Mouse (Mus musculus) myocyte (in vitro differentiated cells): ENCODE results near the gene St3gal5.

Source experiments
- CEBPB ChIP-seq: IDR thresholded peaks from 2 replicates; pipeline ENCODE4 v1.6.1; 2011; ENCODE audit warnings: mild to moderate bottlenecking, moderate library complexity; ENCODE audit not compliant: poor library complexity, insufficient read depth, severe bottlenecking
- E2F4 ChIP-seq: IDR thresholded peaks from one replicate; pipeline ENCODE4 v1.6.1; 2011; ENCODE audit warnings: mild to moderate bottlenecking, control low read depth, moderate library complexity; ENCODE audit not compliant: insufficient read depth
- MAX ChIP-seq: IDR thresholded peaks from one replicate; pipeline ENCODE4 v1.6.1; 2011; ENCODE audit warnings: low read depth, mild to moderate bottlenecking, control low read depth
- MYOD1 ChIP-seq, 3 experiments: IDR thresholded peaks; one replicate each; pipeline ENCODE4 v1.6.1; 2011; ENCODE audit warnings: control low read depth in 2 of 3, low read depth in 2 of 3, mild to moderate bottlenecking in 2 of 3, moderate library complexity in 1 of 3; ENCODE audit not compliant: insufficient read length in 2 of 3, control insufficient read depth in 1 of 3
- MYOG ChIP-seq, 3 experiments: IDR thresholded peaks; one replicate each; pipeline ENCODE4 v1.6.1; 2011; ENCODE audit warnings: control low read depth in 2 of 3, low read depth in 2 of 3, mild to moderate bottlenecking in 2 of 3; ENCODE audit not compliant: insufficient read length in 2 of 3, control insufficient read depth in 1 of 3, insufficient read depth in 1 of 3
- POLR2A ChIP-seq: IDR thresholded peaks from one replicate; pipeline ENCODE4 v1.6.1; 2011; ENCODE audit warnings: low read depth, mild to moderate bottlenecking, control low read depth, moderate library complexity; ENCODE audit not compliant: insufficient read length
- POLR2AphosphoS2 ChIP-seq: IDR thresholded peaks from one replicate; pipeline ENCODE4 v1.6.1; 2011; ENCODE audit warnings: low read depth, control low read depth; ENCODE audit not compliant: insufficient read length
- REST ChIP-seq: IDR thresholded peaks from one replicate; pipeline ENCODE4 v1.6.1; 2011; ENCODE audit warnings: mild to moderate bottlenecking, control low read depth, moderate library complexity; ENCODE audit not compliant: insufficient read depth, insufficient read length
- SRF ChIP-seq: IDR thresholded peaks from one replicate; pipeline ENCODE4 v1.6.1; 2011; ENCODE audit warnings: low read depth; ENCODE audit not compliant: control insufficient read depth, insufficient read length
- TCF12 ChIP-seq: IDR thresholded peaks from one replicate; pipeline ENCODE4 v1.6.1; 2011; ENCODE audit warnings: mild to moderate bottlenecking, control low read depth; ENCODE audit not compliant: poor library complexity, insufficient read depth, severe bottlenecking
- TCF3 ChIP-seq: IDR thresholded peaks from one replicate; pipeline ENCODE4 v1.6.1; 2011; ENCODE audit warnings: low read depth, control low read depth; ENCODE audit not compliant: insufficient read length
- USF1 ChIP-seq: IDR thresholded peaks from one replicate; pipeline ENCODE4 v1.6.1; 2011; ENCODE audit warnings: low read depth, mild to moderate bottlenecking, control low read depth, moderate library complexity

- no peak for TF ChIP-seq MAX
- no peak for TF ChIP-seq USF1
- no peak for TF ChIP-seq E2F4
- TF ChIP-seq MYOD1 (IDR thresholded peaks at IDR 0.05; ENCODE audit: control insufficient read depth in 1 of 3, insufficient read length in 2 of 3, low read depth in 2 of 3), result no peak
- no peak for TF ChIP-seq POLR2A
- TF ChIP-seq POLR2AphosphoS2, result no peak
- no peak for TF ChIP-seq TCF12
- TF ChIP-seq TCF3, result no peak
- no peak for TF ChIP-seq MYOG (IDR thresholded peaks at IDR 0.05; ENCODE audit: control insufficient read depth in 1 of 3, insufficient read depth in 1 of 3, insufficient read length in 2 of 3, low read depth in 2 of 3)
- no peak for TF ChIP-seq CEBPB
- TF ChIP-seq REST, result no peak
- no peak for TF ChIP-seq SRF
Measured at GRCm38 (mm10) chr6:72136543-72136942, 39.2 kb downstream of the St3gal5 start.
